Mouse (Mus musculus) skeletal muscle tissue, postnatal 0 days (tissue): ENCODE data around the gene 9430038I01Rik. TPM values are rescaled to one million over a fixed set of nuclear protein-coding genes. Genes with fewer than 3 reads are reported as not detected.

Source experiments
- polyA plus RNA-seq: library from polyadenylated mRNA; unstranded; fragments of >200 nt; fragmentation: Nextera tagmentation; extraction: Ambion mirVana; gene quantifications from 2 replicates; pipeline ENCODE4 v1.2.1, GENCODE M21; 2015

9430038I01Rik gene
- 11.4 and 13.8 TPM in 2 replicates for polyA plus RNA-seq

DNA sequence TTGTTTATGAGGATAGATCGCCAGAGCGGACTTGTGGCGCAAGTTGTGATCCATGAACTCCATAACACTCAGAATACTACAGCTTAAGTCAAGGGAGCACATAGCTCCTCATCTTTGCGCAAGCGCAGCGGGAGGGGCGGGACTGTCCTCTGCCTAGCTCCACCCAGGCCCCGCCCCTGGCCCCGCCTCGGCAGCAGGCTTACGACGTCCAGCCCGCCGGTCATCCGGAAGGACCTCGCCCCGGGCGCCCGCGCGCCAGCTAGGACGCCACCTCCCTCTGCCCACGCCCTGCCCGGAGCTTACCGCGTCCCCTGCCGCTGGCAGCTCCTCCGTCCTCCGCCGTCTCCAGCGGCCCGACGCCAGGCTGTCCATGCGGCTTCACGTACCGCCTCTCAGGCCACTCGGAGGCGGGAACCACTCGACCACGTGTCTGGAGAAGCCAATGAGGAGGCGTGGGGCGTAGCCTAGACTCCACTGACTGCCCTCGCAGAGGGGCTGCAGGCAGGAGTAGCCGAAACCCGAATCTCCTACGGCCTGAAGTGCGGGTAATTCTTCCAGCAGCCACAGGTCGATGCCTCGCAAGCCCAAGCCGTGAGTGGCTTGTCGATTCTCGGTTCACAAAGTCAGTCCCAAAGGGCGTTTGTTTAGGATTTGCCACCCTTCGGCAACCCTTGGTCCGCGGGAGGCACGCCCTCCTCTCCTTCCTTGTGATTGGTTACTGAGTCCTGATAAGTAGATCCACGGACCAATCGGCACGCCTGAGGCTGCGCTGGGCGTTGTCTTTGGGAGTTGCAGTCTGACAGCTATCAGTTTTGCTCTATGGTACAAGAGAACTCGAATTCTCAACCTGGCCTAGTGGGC, at the start of gene 9430038I01Rik:
Gene 9430038I01Rik, minus strand, starts transcription at position 426 of the 861 bp plus-strand sequence.

DNA sequence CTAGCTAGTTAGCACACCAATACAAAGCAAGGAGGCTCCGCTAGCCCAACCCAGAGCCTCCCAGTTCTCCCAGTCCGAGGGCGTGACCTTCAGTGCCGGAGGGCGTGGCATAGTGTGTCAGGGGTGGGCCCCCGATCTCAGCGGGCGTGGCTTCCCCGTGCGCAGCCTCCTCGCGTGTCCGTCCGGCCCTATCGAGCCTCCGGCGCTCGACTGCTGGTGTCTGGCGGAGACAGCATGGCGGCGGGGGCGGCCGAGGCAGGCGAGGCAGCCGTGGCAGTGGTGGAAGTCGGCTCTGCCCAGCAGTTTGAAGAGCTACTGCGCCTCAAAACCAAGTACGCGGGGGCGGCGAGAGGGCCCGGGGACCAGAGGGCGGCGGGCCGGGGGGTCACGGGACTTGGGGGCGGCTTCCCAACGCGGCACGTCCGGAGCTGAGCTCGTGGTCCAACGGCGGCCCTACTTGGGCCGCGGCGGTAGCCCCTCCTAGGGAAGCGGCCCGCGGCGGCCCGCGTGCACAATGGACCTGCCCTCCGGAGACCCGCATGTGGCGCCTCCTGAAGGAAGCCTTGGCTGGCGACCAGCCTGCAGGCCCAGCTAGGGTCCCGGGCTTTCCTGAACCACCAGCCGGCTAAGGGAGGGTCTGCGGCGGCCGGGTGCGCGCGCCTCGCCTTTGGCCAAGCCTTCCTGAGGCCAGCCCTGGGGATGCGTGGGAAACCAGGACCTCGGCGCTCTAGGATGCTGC, 27.0 kb upstream of the 9430038I01Rik start, which contains the start of gene Glrx3:
Gene Glrx3, plus strand, starts transcription at position 175 of the 739 bp plus-strand sequence.

Other genes starting within 250 kb of the 9430038I01Rik start
- gene Ebf3, start 96.3 kb downstream of the 9430038I01Rik start, polyA plus RNA-seq: 3.1 and 4.1 TPM in 2 replicates
- gene Glrx3, start 26.9 kb upstream of the 9430038I01Rik start, polyA plus RNA-seq: 222 and 224 TPM in 2 replicates